Mouse (Mus musculus) liver, postnatal 0 days (tissue): ENCODE results near the gene Cbx4. TPM values are rescaled to one million over a fixed set of nuclear protein-coding genes. Genes with fewer than 3 reads are reported as not detected.

Experiments
- ATAC-seq: fragments of 200-750 bp; cut with Nextera tagmentation; 2 replicates; pipeline ENCODE4 v1.8.0; 2017; ENCODE audit warnings: mild to moderate bottlenecking, moderate library complexity
- DNase-seq: peaks from one replicate; pipeline ENCODE4 v3.0.0-alpha.2; 2016
- H3K27ac ChIP-seq: fragments of 300-500 bp; sonication (generic); 2 replicates; pipeline ENCODE4 v1.5.1; 2014; ENCODE audit warnings: antibody characterized with exemption, moderate library complexity, mild to moderate bottlenecking, low read depth
- H3K27me3 ChIP-seq: fragments of 300-500 bp; sonication (generic); 2 replicates; pipeline ENCODE4 v1.6.1; 2014; ENCODE audit warnings: low read length, control low read depth, mixed read lengths; ENCODE audit not compliant: insufficient read depth
- H3K36me3 ChIP-seq: fragments of 300-500 bp; sonication (generic); replicated peaks from 2 replicates; pipeline ENCODE4 v1.6.1; 2014; ENCODE audit warnings: mild to moderate bottlenecking, control low read depth, low read length, moderate library complexity, mixed read lengths; ENCODE audit not compliant: insufficient read depth
- H3K4me1 ChIP-seq: fragments of 300-500 bp; sonication (generic); 2 replicates; pipeline ENCODE4 v1.6.1; 2014; ENCODE audit warnings: antibody characterized with exemption, mild to moderate bottlenecking, control low read depth; ENCODE audit not compliant: insufficient read depth
- H3K4me2 ChIP-seq: fragments of 300-500 bp; sonication (generic); 2 replicates; pipeline ENCODE4 v1.6.1; 2014; ENCODE audit warnings: low read depth, mild to moderate bottlenecking, low read length, moderate library complexity, mixed read lengths
- H3K4me3 ChIP-seq: fragments of 300-500 bp; sonication (generic); 2 replicates; pipeline ENCODE4 v1.5.1; 2014; ENCODE audit warnings: low read depth, low read length
- H3K9ac ChIP-seq: fragments of 300-500 bp; sonication (generic); replicated peaks from 2 replicates; pipeline ENCODE4 v1.6.1; 2014; ENCODE audit warnings: mild to moderate bottlenecking, moderate library complexity
- H3K9me3 ChIP-seq: fragments of 300-500 bp; sonication (generic); 2 replicates; pipeline ENCODE4 v1.6.1; 2016; ENCODE audit warnings: mild to moderate bottlenecking, control low read depth, low read length, mixed read lengths
- CTCF ChIP-seq: sonication (generic); IDR thresholded peaks from 2 replicates; pipeline ENCODE4 v1.5.1; 2016; ENCODE audit warnings: antibody characterized with exemption, low read depth
- EP300 ChIP-seq: IDR thresholded peaks from 2 replicates; pipeline ENCODE4 v1.6.1; 2016; ENCODE audit warnings: antibody characterized with exemption, low read depth, mild to moderate bottlenecking
- WGBS: fragments of 180-500 bp; shearing (Covaris S2); extraction: QIAGEN DNeasy Blood & Tissue Kit; methylation state at CpG from one replicate; pipeline ENCODE4 v1.1.7; 2014; ENCODE audit not compliant: insufficient replicate concordance; 5-methylcytosine and 5-hydroxymethylcytosine counted together
- polyA plus RNA-seq: library from polyadenylated mRNA; unstranded; fragments of >200 nt; fragmentation: Nextera tagmentation; extraction: Ambion mirVana; gene quantifications from 2 replicates; pipeline ENCODE4 v1.2.1, GENCODE M21; 2015

Gene Cbx4
- polyA plus RNA-seq, 1 experiment from 2014 or later = 2.8 TPM

DNA sequence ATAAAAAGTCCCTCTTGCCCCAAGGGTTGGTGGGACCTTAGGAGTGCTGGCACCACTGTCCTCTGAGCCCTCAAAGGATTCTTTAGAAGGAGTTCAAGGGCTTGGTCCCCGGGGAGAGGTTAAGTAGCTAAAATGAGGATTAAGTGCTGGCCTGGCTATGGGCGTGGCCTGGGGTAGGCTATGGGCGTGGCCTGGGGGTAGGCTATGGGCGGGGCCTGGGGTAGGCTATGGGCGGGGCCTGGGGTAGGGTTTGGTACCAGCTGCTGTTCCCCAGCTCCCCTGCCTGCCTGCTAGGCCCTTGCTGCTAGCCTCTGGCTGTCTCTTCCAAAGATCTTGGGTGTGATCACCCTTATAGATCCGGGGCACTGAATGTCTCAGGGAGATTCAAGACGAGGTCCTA lies 25.3 kb upstream of the Cbx4 start:
- Histone ChIP-seq H3K9me3 (no peaks in the 10 kb centered on the region), H3K36me3 (no peaks in the 10 kb centered on the region), H3K9ac (no peak overlapping the region), H3K27ac (no peak overlapping the region), H3K4me3 (no peak overlapping the region), H3K4me2 (no peak overlapping the region), H3K4me1 (peaks cover 11% of the 10 kb centered on the region), H3K27me3 (no peaks in the 10 kb centered on the region)
- peak; percentile 83 for DNase-seq
- TF ChIP-seq EP300 (no peak), CTCF (no peak)
- 19% methylated on average over 7 of the region's 7 CpGs for WGBS
- ATAC-seq = peak; percentile 18; the same call in 1 of the 2 replicates

DNA sequence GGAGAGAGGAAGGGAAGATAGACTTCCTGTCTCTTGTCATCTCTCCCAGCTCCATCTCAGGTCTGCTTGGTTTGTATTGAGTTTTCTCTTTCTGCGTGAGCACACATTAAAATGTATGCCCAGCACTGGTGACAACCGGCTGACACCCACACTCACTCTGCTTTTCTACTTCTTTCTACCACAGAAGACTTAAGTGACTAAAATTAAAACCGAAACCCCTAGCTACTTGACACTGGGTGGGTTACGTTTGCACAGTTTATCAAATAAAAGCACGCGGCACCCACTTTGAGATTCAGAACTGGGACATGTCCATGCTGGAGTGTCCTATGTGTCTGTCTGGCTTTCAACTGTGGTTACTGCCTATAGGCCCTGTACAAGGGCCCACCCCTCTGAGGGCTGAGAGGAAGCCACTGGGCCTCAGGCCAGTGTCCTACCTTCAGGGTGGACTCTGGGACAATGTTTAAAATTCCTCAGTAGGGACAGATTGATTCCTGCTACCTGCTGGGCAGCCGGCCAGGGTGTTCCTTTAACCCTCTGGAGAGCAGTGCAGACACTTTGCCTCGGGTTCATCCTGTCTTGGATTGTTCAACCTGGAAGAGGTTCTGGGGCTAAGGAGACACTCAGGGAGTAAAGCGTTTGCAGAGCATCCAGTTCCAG lies 23.5 kb upstream of the Cbx4 start:
- peak overlapping the region; percentile 65 for H3K27ac ChIP-seq
- H3K9me3 ChIP-seq = no peaks in the 10 kb centered on the region
- DNase-seq (peak; percentile 78), ATAC-seq (peak; percentile 82)
- H3K4me2 ChIP-seq = no peak overlapping the region
- 58% methylated on average over 9 of the region's 9 CpGs for WGBS
- H3K27me3 ChIP-seq = no peaks in the 10 kb centered on the region
- TF ChIP-seq EP300 = peak; percentile 58; the same call in 1 of the 2 replicates
- no peak for TF ChIP-seq CTCF
- no peaks in the 10 kb centered on the region for H3K36me3 ChIP-seq
- H3K9ac ChIP-seq = no peak overlapping the region
- H3K4me3 ChIP-seq = no peak overlapping the region
- H3K4me1 ChIP-seq = peaks cover 19% of the 10 kb centered on the region

DNA sequence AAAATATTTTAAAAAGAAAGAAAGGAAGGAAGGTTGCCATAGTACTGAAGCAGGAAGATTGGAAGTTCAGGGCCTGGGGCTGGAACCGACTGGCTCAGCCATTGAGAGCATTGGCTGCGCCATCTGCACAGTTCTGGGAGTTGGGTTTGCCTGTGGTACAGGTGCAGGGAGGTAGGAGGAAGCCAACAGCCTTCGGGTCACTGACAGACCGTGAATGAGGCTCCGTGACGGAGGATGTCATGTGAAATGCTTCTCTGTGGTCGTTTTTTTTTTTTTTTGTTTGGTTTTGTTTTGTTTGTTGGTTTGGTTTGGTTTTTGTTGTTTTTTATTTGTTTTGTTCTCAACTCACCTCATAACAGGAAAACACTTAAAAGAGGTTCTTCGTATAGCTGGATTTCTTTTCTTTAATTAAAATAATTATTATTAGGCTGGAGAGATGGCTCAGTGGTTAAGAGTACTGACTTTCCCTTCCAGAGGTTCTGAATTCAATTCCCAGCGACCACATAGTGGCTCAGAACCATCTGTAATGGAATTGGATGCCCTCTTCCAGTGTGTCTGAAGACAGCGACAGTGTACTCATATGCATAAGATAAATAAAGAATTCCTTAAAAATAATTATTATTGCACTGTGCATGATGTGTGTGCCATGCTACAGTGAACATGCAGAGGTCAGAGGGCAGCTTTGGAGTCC lies 22.7 kb upstream of the Cbx4 start:
- DNase-seq (no peak), ATAC-seq (no peak)
- no peak overlapping the region for H3K9ac ChIP-seq
- H3K4me1 ChIP-seq = peaks cover 19% of the 10 kb centered on the region
- peak overlapping the region; percentile 65 for H3K27ac ChIP-seq
- H3K4me2 ChIP-seq = no peak overlapping the region
- H3K4me3 ChIP-seq = no peak overlapping the region
- WGBS = 62% methylated on average over 10 of the region's 10 CpGs
- no peaks in the 10 kb centered on the region for H3K9me3 ChIP-seq
- H3K36me3 ChIP-seq = no peaks in the 10 kb centered on the region
- TF ChIP-seq CTCF = no peak
- TF ChIP-seq EP300 = no peak
- H3K27me3 ChIP-seq = no peaks in the 10 kb centered on the region

DNA sequence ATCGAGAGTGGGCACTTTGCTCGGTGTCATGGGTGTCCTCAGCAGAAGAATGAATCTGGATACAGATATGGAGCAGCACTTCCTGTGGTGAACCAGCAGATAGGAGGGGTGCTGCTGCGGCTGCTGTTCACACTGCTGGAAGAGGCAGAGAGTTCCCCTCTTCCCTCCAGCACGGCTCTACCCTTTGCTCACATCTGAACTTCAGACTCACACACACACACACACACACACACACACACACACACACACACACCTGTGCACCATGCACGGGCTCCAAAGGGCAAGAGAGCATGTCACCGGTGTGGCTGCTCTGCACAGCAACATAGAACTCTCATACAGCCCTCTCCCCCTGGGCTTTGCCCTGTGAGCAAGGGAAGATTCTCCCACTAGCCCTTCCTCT lies 20.3 kb upstream of the Cbx4 start:
- TF ChIP-seq CTCF (no peak), EP300 (no peak)
- no peak overlapping the region for H3K4me3 ChIP-seq
- DNase-seq (peak; percentile 63), ATAC-seq (peak; percentile 81)
- no peak overlapping the region for H3K27ac ChIP-seq
- H3K9ac ChIP-seq = no peak overlapping the region
- WGBS = 7% methylated on average over 6 of the region's 6 CpGs
- no peaks in the 10 kb centered on the region for H3K9me3 ChIP-seq
- no peaks in the 10 kb centered on the region for H3K36me3 ChIP-seq
- H3K27me3 ChIP-seq = no peaks in the 10 kb centered on the region
- 0 out of 2 replicates have a peak overlapping the region, but pooled peaks have one; percentile 11 for H3K4me2 ChIP-seq
- H3K4me1 ChIP-seq = peaks cover 19% of the 10 kb centered on the region

DNA sequence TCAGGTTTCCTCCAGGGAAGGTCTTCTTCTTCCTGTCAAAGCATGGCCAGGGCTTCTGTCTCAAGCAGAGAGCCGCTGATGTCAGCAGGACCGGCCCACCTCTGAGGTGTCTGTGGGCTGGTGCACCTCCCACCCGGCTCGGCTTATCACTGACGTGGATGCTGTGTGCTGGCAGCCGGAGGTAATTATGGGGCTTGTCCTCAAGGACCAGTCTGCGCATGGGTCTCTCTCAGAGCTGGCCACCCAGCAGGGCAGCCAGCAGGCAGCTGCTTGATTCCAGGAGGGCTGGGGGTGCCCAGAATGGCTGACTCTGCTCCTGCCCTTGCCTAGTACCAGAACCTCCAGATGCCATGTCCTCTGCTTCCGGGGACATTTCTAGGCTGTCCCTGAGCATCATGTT lies 19.7 kb upstream of the Cbx4 start:
- Histone ChIP-seq H3K9ac (no peak overlapping the region), H3K4me3 (no peak overlapping the region), H3K4me2 (no peak overlapping the region), H3K27ac (no peak overlapping the region), H3K36me3 (no peaks in the 10 kb centered on the region), H3K9me3 (no peaks in the 10 kb centered on the region), H3K4me1 (peaks cover 19% of the 10 kb centered on the region), H3K27me3 (no peaks in the 10 kb centered on the region)
- ATAC-seq (no peak), DNase-seq (no peak)
- TF ChIP-seq CTCF (no peak), EP300 (no peak)
- 41% methylated on average over 8 of the region's 8 CpGs for WGBS

DNA sequence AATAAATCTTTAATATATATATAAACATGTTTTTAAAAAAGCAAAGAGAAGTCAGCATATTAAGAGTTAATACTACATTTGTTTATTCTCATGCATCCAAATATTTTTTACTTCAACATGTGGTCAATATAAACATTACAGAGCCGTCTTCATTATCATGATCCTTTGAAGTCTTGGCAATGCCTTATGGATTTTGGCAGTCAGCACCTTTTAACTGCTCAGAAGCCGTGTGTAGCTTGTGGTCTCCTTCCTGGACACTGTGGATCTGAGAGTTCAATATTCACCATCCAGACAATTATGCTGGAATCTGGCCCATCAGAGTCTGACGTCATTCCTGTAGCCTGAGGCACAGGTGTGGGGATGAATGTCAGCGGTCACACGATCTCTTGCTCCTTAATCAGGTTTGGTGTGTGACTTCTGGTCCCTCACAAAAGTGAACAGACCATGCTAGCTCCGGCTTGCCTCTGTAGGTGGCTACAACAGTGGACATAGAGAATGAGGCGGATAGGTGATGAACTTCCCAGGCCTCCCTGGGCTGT lies 19.1 kb upstream of the Cbx4 start:
- DNase-seq (no peak), ATAC-seq (no peak)
- Histone ChIP-seq H3K4me2 (no peak overlapping the region), H3K27me3 (no peaks in the 10 kb centered on the region), H3K36me3 (no peaks in the 10 kb centered on the region), H3K27ac (no peak overlapping the region), H3K9me3 (no peaks in the 10 kb centered on the region), H3K4me1 (peaks cover 19% of the 10 kb centered on the region), H3K9ac (no peak overlapping the region), H3K4me3 (no peak overlapping the region)
- TF ChIP-seq CTCF = no peak
- TF ChIP-seq EP300 = no peak
- WGBS = 68% methylated on average over 7 of the region's 7 CpGs
